Mouse (Mus musculus): ENCODE measurements around the gene Tmem104. TPM values are rescaled to one million over a fixed set of nuclear protein-coding genes. Genes with fewer than 3 reads are reported as not detected.

The Tmem104 gene
- polyA plus RNA-seq, 1 experiment from 2014 or later, result 7.7 TPM

DNA sequence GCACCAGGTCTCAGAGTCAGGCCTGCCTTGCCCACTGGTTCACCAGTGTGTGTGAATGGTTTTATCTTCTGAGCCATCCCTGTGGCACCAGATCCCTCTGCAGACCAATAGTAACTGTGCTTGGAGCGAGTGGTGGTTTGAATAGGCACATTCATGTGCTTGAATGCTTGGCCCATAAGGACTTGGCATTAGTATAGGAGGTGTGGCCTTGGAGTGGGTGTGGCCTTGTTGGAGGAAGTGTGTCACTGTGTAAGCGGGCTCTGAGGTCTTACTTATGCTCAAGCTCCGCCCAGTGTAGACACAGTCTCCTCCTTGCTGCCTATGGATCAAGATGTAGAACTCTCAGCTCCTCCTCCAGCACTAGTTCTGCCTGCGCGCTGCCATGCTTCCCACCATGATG lies 100.1 kb downstream of the Tmem104 start:
- WGBS, result 78% methylated on average over 5 of the region's 5 CpGs
- Histone ChIP-seq H3K4me1 (ENCODE audit: control insufficient read depth, insufficient read depth, low read length) (no peaks in the 10 kb centered on the region), H3K4me3 (ENCODE audit: low read depth, low read length) (no peak overlapping the region), H3K4me2 (ENCODE audit: low read depth, low read length) (no peak overlapping the region), H3K36me3 (replicated peaks; ENCODE audit: control insufficient read depth, insufficient read depth, low read depth, low read length) (no peaks in the 10 kb centered on the region), H3K27me3 (ENCODE audit: control insufficient read depth, insufficient read depth, low read length) (no peaks in the 10 kb centered on the region), H3K9me3 (replicated peaks; ENCODE audit: control insufficient read depth, low read length) (no peaks in the 10 kb centered on the region), H3K27ac (replicated peaks; ENCODE audit: low read depth, low read length) (no peak overlapping the region), H3K9ac (replicated peaks; ENCODE audit: low read length) (no peak overlapping the region)
- DNase-seq (ENCODE audit: low spot score) (no peak), ATAC-seq (replicated peaks; ENCODE audit: insufficient number of reproducible peaks, low FRiP score, low TSS enrichment, low read depth) (no peak)

GRCm38 (mm10) chr11:115288305-115288704 lies 101.0 kb downstream of the Tmem104 start:
- WGBS, result 86% methylated on average over 2 of the region's 2 CpGs

GRCm38 (mm10) chr11:115289885-115290284 lies 102.6 kb downstream of the Tmem104 start:
- Histone ChIP-seq H3K9me3 (replicated peaks; ENCODE audit: control insufficient read depth, low read length) (no peaks in the 10 kb centered on the region), H3K36me3 (replicated peaks; ENCODE audit: control insufficient read depth, insufficient read depth, low read depth, low read length) (no peaks in the 10 kb centered on the region), H3K9ac (replicated peaks; ENCODE audit: low read length) (no peak overlapping the region), H3K4me2 (ENCODE audit: low read depth, low read length) (no peak overlapping the region), H3K27ac (replicated peaks; ENCODE audit: low read depth, low read length) (no peak overlapping the region), H3K4me3 (ENCODE audit: low read depth, low read length) (no peak overlapping the region), H3K27me3 (ENCODE audit: control insufficient read depth, insufficient read depth, low read length) (no peaks in the 10 kb centered on the region), H3K4me1 (ENCODE audit: control insufficient read depth, insufficient read depth, low read length) (no peaks in the 10 kb centered on the region)
- DNase-seq (ENCODE audit: low spot score) (no peak), ATAC-seq (replicated peaks; ENCODE audit: insufficient number of reproducible peaks, low FRiP score, low TSS enrichment, low read depth) (no peak)
- 84% methylated on average over 8 of the region's 8 CpGs for WGBS

More at GRCm38 (mm10) chr11:115288305-115288704, 101.0 kb downstream of the Tmem104 start:
- Histone ChIP-seq H3K9me3 (replicated peaks; ENCODE audit: control insufficient read depth, low read length) (no peaks in the 10 kb centered on the region), H3K4me2 (ENCODE audit: low read depth, low read length) (no peak overlapping the region), H3K27ac (replicated peaks; ENCODE audit: low read depth, low read length) (no peak overlapping the region), H3K36me3 (replicated peaks; ENCODE audit: control insufficient read depth, insufficient read depth, low read depth, low read length) (no peaks in the 10 kb centered on the region), H3K27me3 (ENCODE audit: control insufficient read depth, insufficient read depth, low read length) (no peaks in the 10 kb centered on the region), H3K9ac (replicated peaks; ENCODE audit: low read length) (no peak overlapping the region), H3K4me3 (ENCODE audit: low read depth, low read length) (no peak overlapping the region), H3K4me1 (ENCODE audit: control insufficient read depth, insufficient read depth, low read length) (no peaks in the 10 kb centered on the region)
- ATAC-seq (replicated peaks; ENCODE audit: insufficient number of reproducible peaks, low FRiP score, low TSS enrichment, low read depth) (no peak), DNase-seq (ENCODE audit: low spot score) (no peak)

GRCm38 (mm10) chr11:115290314-115290713 lies 103.0 kb downstream of the Tmem104 start:
- H3K4me1 ChIP-seq (ENCODE audit: control insufficient read depth, insufficient read depth, low read length), result no peaks in the 10 kb centered on the region
- no peak overlapping the region for H3K4me2 ChIP-seq (ENCODE audit: low read depth, low read length)
- DNase-seq (ENCODE audit: low spot score), result no peak
- no peaks in the 10 kb centered on the region for H3K9me3 ChIP-seq (replicated peaks; ENCODE audit: control insufficient read depth, low read length)
- no peaks in the 10 kb centered on the region for H3K36me3 ChIP-seq (replicated peaks; ENCODE audit: control insufficient read depth, insufficient read depth, low read depth, low read length)
- H3K4me3 ChIP-seq (ENCODE audit: low read depth, low read length), result no peak overlapping the region
- no peak for ATAC-seq (replicated peaks; ENCODE audit: insufficient number of reproducible peaks, low FRiP score, low TSS enrichment, low read depth)
- no peak overlapping the region for H3K9ac ChIP-seq (replicated peaks; ENCODE audit: low read length)
- 85% methylated on average over 1 of the region's 1 CpGs for WGBS
- no peak overlapping the region for H3K27ac ChIP-seq (replicated peaks; ENCODE audit: low read depth, low read length)
- H3K27me3 ChIP-seq (ENCODE audit: control insufficient read depth, insufficient read depth, low read length), result no peaks in the 10 kb centered on the region

DNA sequence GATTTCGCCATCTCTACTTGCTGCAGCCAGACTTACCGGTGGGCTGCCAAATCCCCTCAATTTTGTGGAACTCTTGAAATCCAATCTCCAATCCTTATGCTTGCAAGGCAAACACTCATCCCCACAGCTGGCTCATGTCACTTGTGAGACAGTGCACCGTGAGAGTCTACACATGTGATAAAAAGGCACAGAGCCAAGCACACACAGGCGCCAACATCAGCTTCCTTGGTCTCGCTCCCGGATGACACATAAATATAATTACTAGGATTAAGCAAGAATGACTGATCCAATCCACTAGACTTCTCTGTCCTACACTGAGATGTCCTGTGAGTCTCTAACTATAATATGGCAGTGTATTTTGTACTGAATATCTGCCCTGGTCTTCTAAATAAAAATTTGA lies 103.6 kb downstream of the Tmem104 start:
- Histone ChIP-seq H3K4me1 (ENCODE audit: control insufficient read depth, insufficient read depth, low read length) (no peaks in the 10 kb centered on the region), H3K9me3 (replicated peaks; ENCODE audit: control insufficient read depth, low read length) (no peaks in the 10 kb centered on the region), H3K36me3 (replicated peaks; ENCODE audit: control insufficient read depth, insufficient read depth, low read depth, low read length) (no peaks in the 10 kb centered on the region), H3K4me3 (ENCODE audit: low read depth, low read length) (no peak overlapping the region), H3K9ac (replicated peaks; ENCODE audit: low read length) (no peak overlapping the region), H3K27me3 (ENCODE audit: control insufficient read depth, insufficient read depth, low read length) (no peaks in the 10 kb centered on the region), H3K4me2 (ENCODE audit: low read depth, low read length) (no peak overlapping the region), H3K27ac (replicated peaks; ENCODE audit: low read depth, low read length) (no peak overlapping the region)
- no peak for DNase-seq (ENCODE audit: low spot score)
- no peak for ATAC-seq (replicated peaks; ENCODE audit: insufficient number of reproducible peaks, low FRiP score, low TSS enrichment, low read depth)
- 88% methylated on average over 6 of the region's 6 CpGs for WGBS

DNA sequence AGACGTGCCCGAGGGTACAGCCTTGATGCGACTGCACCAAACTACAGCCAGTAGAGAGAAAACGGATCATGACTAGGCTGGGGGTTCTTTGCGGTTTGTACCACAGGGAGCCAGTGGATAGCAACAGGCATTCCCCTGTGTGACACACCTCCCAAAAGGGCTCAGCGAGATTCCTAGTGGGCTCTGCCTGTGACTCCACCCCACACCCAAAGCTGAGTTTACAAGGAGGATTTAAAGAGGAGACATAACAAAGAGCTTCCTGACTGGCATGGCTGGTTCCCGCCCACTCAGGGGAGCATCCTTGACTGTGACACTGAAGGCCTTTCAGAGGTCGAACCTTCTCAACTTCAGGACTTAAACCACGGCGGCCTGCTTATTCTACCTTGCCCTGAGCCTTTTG lies 104.2 kb downstream of the Tmem104 start:
- no peak overlapping the region for H3K4me2 ChIP-seq (ENCODE audit: low read depth, low read length)
- WGBS, result 67% methylated on average over 10 of the region's 10 CpGs
- H3K9ac ChIP-seq (replicated peaks; ENCODE audit: low read length), result no peak overlapping the region
- no peak overlapping the region for H3K4me3 ChIP-seq (ENCODE audit: low read depth, low read length)
- no peak overlapping the region for H3K27ac ChIP-seq (replicated peaks; ENCODE audit: low read depth, low read length)
- no peaks in the 10 kb centered on the region for H3K4me1 ChIP-seq (ENCODE audit: control insufficient read depth, insufficient read depth, low read length)
- no peaks in the 10 kb centered on the region for H3K36me3 ChIP-seq (replicated peaks; ENCODE audit: control insufficient read depth, insufficient read depth, low read depth, low read length)
- DNase-seq (ENCODE audit: low spot score) (no peak), ATAC-seq (replicated peaks; ENCODE audit: insufficient number of reproducible peaks, low FRiP score, low TSS enrichment, low read depth) (no peak)
- no peaks in the 10 kb centered on the region for H3K27me3 ChIP-seq (ENCODE audit: control insufficient read depth, insufficient read depth, low read length)
- H3K9me3 ChIP-seq (replicated peaks; ENCODE audit: control insufficient read depth, low read length), result no peaks in the 10 kb centered on the region

- DNase-seq (ENCODE audit: low spot score) (no peak), ATAC-seq (replicated peaks; ENCODE audit: insufficient number of reproducible peaks, low FRiP score, low TSS enrichment, low read depth) (no peak)
- Histone ChIP-seq H3K27me3 (ENCODE audit: control insufficient read depth, insufficient read depth, low read length) (0 out of 2 replicates have a peak, but pooled peaks cover 8% of the 10 kb centered on the region), H3K9ac (replicated peaks; ENCODE audit: low read length) (no peak overlapping the region), H3K4me2 (ENCODE audit: low read depth, low read length) (no peak overlapping the region), H3K27ac (replicated peaks; ENCODE audit: low read depth, low read length) (no peak overlapping the region), H3K4me1 (ENCODE audit: control insufficient read depth, insufficient read depth, low read length) (no peaks in the 10 kb centered on the region), H3K4me3 (ENCODE audit: low read depth, low read length) (no peak overlapping the region), H3K36me3 (replicated peaks; ENCODE audit: control insufficient read depth, insufficient read depth, low read depth, low read length) (no peaks in the 10 kb centered on the region), H3K9me3 (replicated peaks; ENCODE audit: control insufficient read depth, low read length) (no peaks in the 10 kb centered on the region)
- 51% methylated on average over 14 of the region's 14 CpGs for WGBS
These were observed 105.5 kb downstream of the Tmem104 start for GRCm38 (mm10) chr11:115292631-115293375.

GRCm38 (mm10) chr11:115295939-115296338 lies 108.7 kb downstream of the Tmem104 start:
- WGBS, result 88% methylated on average over 11 of the region's 11 CpGs
- H3K4me3 ChIP-seq (ENCODE audit: low read depth, low read length), result no peak overlapping the region
- ATAC-seq (replicated peaks; ENCODE audit: insufficient number of reproducible peaks, low FRiP score, low TSS enrichment, low read depth) (no peak), DNase-seq (ENCODE audit: low spot score) (no peak)
- H3K36me3 ChIP-seq (replicated peaks; ENCODE audit: control insufficient read depth, insufficient read depth, low read depth, low read length), result no peaks in the 10 kb centered on the region
- H3K4me1 ChIP-seq (ENCODE audit: control insufficient read depth, insufficient read depth, low read length), result no peaks in the 10 kb centered on the region
- H3K4me2 ChIP-seq (ENCODE audit: low read depth, low read length), result no peak overlapping the region
- no peaks in the 10 kb centered on the region for H3K9me3 ChIP-seq (replicated peaks; ENCODE audit: control insufficient read depth, low read length)
- no peak overlapping the region for H3K27ac ChIP-seq (replicated peaks; ENCODE audit: low read depth, low read length)
- H3K27me3 ChIP-seq (ENCODE audit: control insufficient read depth, insufficient read depth, low read length), result peaks cover 13% of the 10 kb centered on the region; the same call in 1 of the 2 replicates
- no peak overlapping the region for H3K9ac ChIP-seq (replicated peaks; ENCODE audit: low read length)

Measured in embryonic facial prominence, embryonic 11.5 days (tissue).